Mouse (Mus musculus): ENCODE measurements around the gene Rora. TPM values are rescaled to one million over a fixed set of nuclear protein-coding genes. Genes with fewer than 3 reads are reported as not detected.

Gene Rora
- total RNA-seq (2021), result 10 to 100 TPM; 43.6 to 48.9 TPM
- long read RNA-seq, experiment 1, transcript Rora-202 (10 exons, 2,591 nt), result major isoform, 26 of 43 reads
- long read RNA-seq, experiment 1, partial matches to known transcripts, result 5 of 43 reads
- long read RNA-seq, experiment 1, other reads (novel, unspliced or antisense), result 12 of 43 reads
- long read RNA-seq, experiment 2, transcript Rora-202 (10 exons, 2,591 nt), result major isoform, 22 of 57 reads
- long read RNA-seq, experiment 2, partial matches to known transcripts, result 9 of 57 reads
- long read RNA-seq, experiment 2, other reads (novel, unspliced or antisense), result 26 of 57 reads

- peak; percentile 58 to 65 for DNase-seq (ENCODE audit: low spot score in 2 of 2)
Measured at GRCm38 (mm10) chr9:68653211-68654038, at the start of gene Rora. TSS of gene Rora (plus strand) at chr9:68653786.

- no peak for DNase-seq (ENCODE audit: low spot score in 2 of 2)
Measured at GRCm38 (mm10) chr9:68614006-68614405, 39.6 kb upstream of the Rora start.

DNA sequence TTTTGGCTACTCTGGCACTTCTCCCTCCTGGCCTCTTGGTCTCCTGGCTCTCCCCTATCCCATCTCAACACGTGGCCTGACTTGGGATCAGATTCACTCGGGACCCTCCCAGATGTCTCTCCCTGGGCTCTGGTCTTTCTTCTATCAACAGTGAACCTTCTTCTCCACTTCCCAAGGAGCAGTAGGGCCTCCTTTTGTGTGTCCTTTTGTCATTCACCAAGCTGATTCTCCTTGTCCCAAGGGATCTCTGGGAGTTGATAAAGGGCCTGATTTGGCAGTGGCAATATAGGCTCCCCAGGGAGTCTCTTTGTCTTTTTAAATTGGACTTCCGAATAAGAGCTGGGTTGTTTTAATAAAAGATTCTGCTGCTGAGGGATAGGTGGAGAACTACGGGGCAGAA lies 36.5 kb upstream of the Rora start:
- DNase-seq (ENCODE audit: low spot score in 2 of 2), result no peak

DNA sequence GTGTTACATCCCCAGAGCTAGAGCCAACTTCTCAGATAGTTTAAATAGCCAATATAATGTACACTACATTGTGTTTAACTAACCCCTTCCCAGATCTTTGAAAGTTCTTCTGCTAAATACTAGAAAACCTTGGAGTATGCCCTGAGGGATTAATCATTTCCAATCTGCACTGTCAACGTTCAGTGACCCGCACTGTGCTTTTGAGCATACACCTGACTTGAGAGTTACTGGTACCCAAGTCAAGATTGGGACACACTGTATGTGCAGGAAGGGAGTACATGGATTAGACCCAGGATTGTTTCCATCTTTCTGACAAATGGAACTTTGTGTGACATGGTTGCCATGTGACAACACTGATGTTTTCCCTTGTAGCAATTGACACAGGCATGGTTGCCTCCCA lies 33.5 kb upstream of the Rora start:
- no peak for DNase-seq (ENCODE audit: low spot score in 2 of 2)

- DNase-seq (ENCODE audit: low spot score in 2 of 2), result no peak
Measured at GRCm38 (mm10) chr9:68620441-68620840, 33.1 kb upstream of the Rora start.

DNA sequence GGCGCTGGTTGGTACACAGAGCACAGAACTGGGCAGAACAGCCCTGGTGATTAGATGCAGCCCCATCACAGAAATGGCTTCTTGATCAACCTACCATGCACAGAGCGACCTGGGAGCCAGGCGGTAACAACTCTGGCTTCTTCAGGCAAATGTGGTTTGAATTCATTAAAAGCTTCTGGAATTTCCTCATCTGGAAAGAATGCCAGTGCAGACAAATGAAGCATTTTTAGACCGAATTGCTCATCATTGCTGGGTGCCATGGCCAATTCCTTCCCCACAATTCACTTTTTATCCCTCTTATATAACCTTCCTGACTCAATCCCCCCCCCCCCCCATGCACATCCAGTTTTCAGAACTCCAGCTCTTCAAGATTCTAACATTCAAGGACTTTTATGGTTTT lies 28.6 kb upstream of the Rora start:
- DNase-seq (ENCODE audit: low spot score in 2 of 2), result no peak

DNA sequence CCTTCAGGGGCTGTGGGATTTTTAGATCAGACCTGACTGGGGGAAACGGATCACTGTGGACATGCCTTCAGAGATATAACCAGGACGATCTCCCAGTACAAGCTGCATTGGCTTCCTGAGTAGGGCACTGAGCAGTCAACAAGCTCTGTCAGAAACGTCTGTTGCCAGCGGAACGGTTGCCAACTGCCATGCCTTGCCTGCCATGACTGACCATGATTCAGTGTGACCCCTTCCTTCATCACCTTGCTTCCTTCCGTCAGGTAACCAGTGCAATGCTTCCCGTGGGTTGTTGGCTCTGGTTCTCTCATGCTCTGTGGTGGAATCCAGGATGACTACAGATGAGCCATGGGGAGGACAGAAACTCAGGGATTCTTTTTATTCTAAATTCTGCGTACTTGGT lies 16.3 kb upstream of the Rora start:
- no peak for DNase-seq (ENCODE audit: low spot score in 2 of 2)

DNA sequence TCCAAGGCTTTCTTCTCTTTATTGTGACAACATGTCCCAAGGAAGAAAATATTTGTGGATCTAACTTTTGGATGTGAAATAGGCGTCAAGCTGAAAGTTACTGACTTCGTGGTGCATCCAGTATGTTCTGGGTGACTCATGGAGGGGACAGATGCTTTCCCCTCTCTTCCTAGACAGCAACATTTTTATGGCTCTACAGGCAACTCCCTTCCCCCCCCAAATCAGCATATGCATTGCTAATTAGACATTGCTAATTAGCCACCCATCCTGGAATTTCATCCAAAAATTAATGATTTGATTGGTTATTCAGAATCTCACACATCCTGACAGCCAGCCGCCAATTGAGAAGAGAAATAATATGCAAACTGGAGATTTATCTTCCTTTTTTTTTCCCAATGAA lies 12.5 kb upstream of the Rora start:
- DNase-seq (ENCODE audit: low spot score in 2 of 2), result no peak

GRCm38 (mm10) chr9:68648061-68648460 lies 5.5 kb upstream of the Rora start:
- no peak for DNase-seq (ENCODE audit: low spot score in 2 of 2)

GRCm38 (mm10) chr9:68654039-68654332 lies 400 bp downstream of the Rora start:
- no peak for DNase-seq (ENCODE audit: low spot score in 2 of 2)

- DNase-seq (ENCODE audit: low spot score in 2 of 2), result peak; percentile 28 to 48
Measured at GRCm38 (mm10) chr9:68654333-68655017, 889 bp downstream of the Rora start.

DNA sequence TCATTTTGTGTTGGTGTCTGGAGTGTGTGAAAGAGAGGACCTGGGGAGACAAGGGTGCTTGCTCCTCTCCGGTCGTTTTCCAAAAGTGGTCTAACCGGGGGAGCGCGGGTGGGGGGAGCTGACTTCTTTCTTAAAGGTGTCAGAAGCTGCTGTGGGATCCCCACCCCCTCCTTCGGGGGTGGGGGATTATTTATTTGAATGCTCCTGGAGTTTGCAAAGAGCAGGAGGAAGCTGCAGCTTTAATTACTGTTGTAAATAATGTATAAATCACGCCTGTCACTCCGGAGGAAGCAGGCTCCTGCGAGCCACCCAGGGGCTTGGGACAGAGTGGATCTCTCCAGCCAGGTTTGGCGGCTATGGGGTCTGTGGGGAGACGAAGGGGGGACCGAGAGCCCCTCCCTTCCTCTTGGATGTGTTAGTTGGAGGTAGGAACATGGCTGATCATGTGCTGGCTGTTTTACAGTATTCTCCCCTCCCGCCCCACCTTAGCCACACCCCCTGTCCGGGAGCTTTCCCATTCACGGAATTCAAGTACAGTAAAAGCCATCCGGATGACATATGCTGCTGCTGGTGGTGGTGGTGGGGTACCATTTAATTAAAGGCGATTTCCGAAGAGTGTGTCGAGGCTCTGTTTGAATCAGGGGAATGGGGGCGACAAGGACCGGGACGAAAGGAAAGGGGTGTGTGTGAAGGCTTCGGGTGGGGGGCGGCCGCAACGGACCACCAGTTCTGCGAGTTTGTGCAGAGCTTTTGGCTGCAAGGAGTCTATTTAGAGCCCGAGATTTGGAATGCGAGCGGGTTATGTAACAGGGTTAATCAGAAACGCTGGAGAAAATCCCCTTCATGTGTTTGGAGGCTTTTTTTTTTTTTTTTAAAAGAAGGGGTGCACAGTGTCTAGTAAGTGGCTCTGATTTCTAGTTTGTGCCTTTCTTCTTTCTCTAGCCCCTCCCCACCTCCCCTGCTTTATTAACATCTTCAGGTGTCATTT lies 1.7 kb downstream of the Rora start:
- peak in 1 of 2 experiments; percentile 43 for DNase-seq (ENCODE audit: low spot score in 2 of 2)

- no peak for DNase-seq (ENCODE audit: low spot score in 2 of 2)
Measured at GRCm38 (mm10) chr9:68656076-68656795, 2.6 kb downstream of the Rora start.

GRCm38 (mm10) chr9:68656796-68657130 lies 3.2 kb downstream of the Rora start:
- DNase-seq (ENCODE audit: low spot score in 2 of 2), result no peak

- no peak for DNase-seq (ENCODE audit: low spot score in 2 of 2)
Measured at GRCm38 (mm10) chr9:68670731-68671130, 17.1 kb downstream of the Rora start.

- DNase-seq (ENCODE audit: low spot score in 2 of 2), result no peak
Measured at GRCm38 (mm10) chr9:68672459-68672858, 18.9 kb downstream of the Rora start.

GRCm38 (mm10) chr9:68673221-68673620 lies 19.6 kb downstream of the Rora start:
- DNase-seq (ENCODE audit: low spot score in 2 of 2), result no peak

GRCm38 (mm10) chr9:68679871-68680374 lies 26.3 kb downstream of the Rora start:
- no peak for DNase-seq (ENCODE audit: low spot score in 2 of 2)

DNA sequence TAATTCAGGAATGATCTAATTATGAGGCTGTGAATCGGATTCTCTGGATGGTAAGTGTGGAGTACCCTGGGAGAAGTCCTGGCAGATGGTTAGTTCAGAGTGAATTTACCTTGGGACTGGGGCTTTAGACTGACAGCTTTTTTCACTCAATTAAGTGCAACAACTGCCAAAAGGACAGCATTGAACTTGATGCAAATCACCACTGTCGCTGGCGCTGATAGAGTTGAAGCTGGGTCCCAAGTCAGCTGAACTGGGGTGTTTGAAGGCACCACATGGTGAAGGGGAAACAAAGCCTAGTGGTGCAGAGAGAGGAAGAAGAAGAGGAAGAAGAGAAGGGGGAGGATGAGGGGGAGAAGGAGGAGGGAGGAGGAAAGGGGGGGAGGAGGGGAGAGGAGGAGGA lies 30.4 kb downstream of the Rora start:
- no peak for DNase-seq (ENCODE audit: low spot score in 2 of 2)

DNA sequence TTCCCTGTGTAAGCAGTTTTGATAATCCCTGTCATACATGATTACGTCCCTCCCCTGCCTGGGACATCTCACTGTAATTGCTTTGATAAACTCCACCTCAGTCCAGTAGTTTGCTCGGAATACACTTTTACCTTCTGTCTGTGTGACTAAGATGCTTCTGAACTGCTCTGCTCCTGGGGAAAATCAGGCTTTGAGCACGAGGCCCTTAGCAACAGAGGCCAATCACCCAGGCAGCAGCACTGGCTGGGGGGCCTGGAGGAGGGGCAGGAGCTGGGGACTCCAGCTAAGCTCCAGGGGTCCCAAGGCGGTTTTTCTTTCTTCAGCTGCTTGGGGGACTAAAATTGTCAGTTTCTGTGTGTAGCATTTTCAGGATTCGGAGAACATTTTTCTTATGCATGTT lies 32.0 kb downstream of the Rora start:
- DNase-seq (ENCODE audit: low spot score in 2 of 2), result no peak

Measured in gastrocnemius, postnatal 4 days (tissue).